Mouse (Mus musculus) heart, embryonic 14.5 days (tissue): Measurements from ENCODE around the gene Ly6g6d. TPM values are rescaled to one million over a fixed set of nuclear protein-coding genes. Genes with fewer than 3 reads are reported as not detected.

Experiments used
- ATAC-seq: fragments of 200-750 bp; cut with Nextera tagmentation; 2 replicates; pipeline ENCODE4 v1.8.0; 2017; ENCODE audit warnings: low read depth, moderate TSS enrichment; ENCODE audit not compliant: insufficient number of reproducible peaks, insufficient read depth, low FRiP score
- H3K27ac ChIP-seq, 2 experiments: fragments of 200-500 bp in 1 of 2; fragments of 300-500 bp in 1 of 2; sonication (generic) in 1 of 2; replicated peaks in 1 of 2; 2 replicates each; pipeline ENCODE4 v1.5.1; 2012 to 2014; ENCODE audit warnings: low read depth in 2 of 2, low read length in 2 of 2, control low read depth in 1 of 2, mild to moderate bottlenecking in 1 of 2, mixed read lengths in 1 of 2; ENCODE audit not compliant: control insufficient read depth in 1 of 2, insufficient read depth in 1 of 2
- H3K27me3 ChIP-seq: fragments of 300-500 bp; sonication (generic); 2 replicates; pipeline ENCODE4 v1.6.1; 2014; ENCODE audit warnings: mild to moderate bottlenecking, low read length, control low read depth; ENCODE audit not compliant: control insufficient read depth, insufficient read depth
- H3K36me3 ChIP-seq: fragments of 300-500 bp; sonication (generic); 2 replicates; pipeline ENCODE4 v1.6.1; 2014; ENCODE audit warnings: mild to moderate bottlenecking, control low read depth, low read length, mixed read lengths; ENCODE audit not compliant: control insufficient read depth, insufficient read depth
- H3K4me1 ChIP-seq, 2 experiments: fragments of 200-500 bp in 1 of 2; fragments of 300-500 bp in 1 of 2; sonication (generic) in 1 of 2; 2 replicates each; pipeline ENCODE4 v1.6.1; 2012 to 2014; ENCODE audit warnings: low read length in 2 of 2, control low read depth in 1 of 2, mixed read lengths in 1 of 2; ENCODE audit not compliant: control insufficient read depth in 2 of 2, insufficient read depth in 2 of 2
- H3K4me2 ChIP-seq: fragments of 300-500 bp; sonication (generic); 2 replicates; pipeline ENCODE4 v1.6.1; 2014; ENCODE audit warnings: mild to moderate bottlenecking, low read length
- H3K4me3 ChIP-seq, 2 experiments: fragments of 200-500 bp in 1 of 2; fragments of 300-500 bp in 1 of 2; sonication (generic) in 1 of 2; 2 replicates each; pipeline ENCODE4 v1.5.1; 2012 to 2014; ENCODE audit warnings: low read length in 2 of 2, mild to moderate bottlenecking in 2 of 2, control low read depth in 1 of 2, low read depth in 1 of 2, moderate library complexity in 1 of 2; ENCODE audit not compliant: control insufficient read depth in 1 of 2, insufficient read depth in 1 of 2
- H3K9ac ChIP-seq: fragments of 300-500 bp; sonication (generic); 2 replicates; pipeline ENCODE4 v1.6.1; 2014; ENCODE audit warnings: mild to moderate bottlenecking, low read length
- H3K9me3 ChIP-seq: fragments of 300-500 bp; sonication (generic); 2 replicates; pipeline ENCODE4 v1.6.1; 2016; ENCODE audit warnings: low read length, control low read depth; ENCODE audit not compliant: control insufficient read depth
- WGBS: fragments of 180-500 bp; shearing (Covaris S2); extraction: QIAGEN DNeasy Blood & Tissue Kit; methylation state at CpG from one replicate; pipeline ENCODE4 v1.1.7; 2014; 5-methylcytosine and 5-hydroxymethylcytosine counted together
- polyA plus RNA-seq: library from polyadenylated mRNA; unstranded; fragments of >200 nt; fragmentation: Nextera tagmentation; extraction: Ambion mirVana; gene quantifications from 2 replicates; pipeline ENCODE4 v1.2.1, GENCODE M21; 2014

Ly6g6d gene
- polyA plus RNA-seq, 1 experiment from 2014 or later, result 1.9 TPM

DNA sequence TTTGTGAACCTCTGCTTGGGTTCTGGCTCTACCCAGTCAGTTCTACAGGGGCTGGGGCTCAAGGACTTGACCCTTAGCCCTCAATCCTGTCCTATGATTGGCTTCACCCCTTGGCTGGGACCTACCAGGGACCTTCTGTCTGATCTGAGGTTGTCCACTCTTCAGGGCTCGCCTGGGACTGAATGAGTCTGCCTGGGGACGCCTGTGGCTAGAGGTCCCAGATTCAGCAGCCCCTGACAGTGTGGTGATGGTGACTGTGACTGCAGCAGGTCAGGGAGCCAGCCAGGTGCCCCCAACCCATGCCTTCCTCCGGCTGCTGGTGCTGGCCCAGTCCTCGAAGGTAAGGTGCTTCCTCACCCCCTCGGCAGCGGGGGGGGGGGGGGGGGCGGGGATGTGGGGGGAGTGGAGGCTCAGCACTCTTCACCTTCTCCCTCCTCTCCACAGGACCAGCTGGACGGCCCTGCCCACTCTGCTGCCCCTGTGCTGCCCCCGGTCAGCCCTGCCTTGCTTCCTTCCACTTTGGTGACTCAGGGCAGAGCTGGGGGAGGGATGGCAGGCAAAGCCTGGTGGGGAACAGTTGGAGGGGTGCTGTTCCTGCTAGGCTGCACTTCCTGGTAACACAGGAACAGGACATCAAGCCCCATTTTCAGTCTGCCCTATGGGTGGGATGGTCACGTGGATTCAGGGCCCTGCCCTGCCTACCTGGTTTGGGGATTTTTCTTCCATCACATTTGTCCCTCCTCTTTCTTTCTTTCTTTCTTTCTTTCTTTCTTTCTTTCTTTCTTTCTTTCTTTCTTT lies 53.0 kb downstream of the Ly6g6d start:
- no peak overlapping the region for H3K4me2 ChIP-seq
- peaks cover 25 to 37% of the 10 kb centered on the region in 2 experiments for H3K4me1 ChIP-seq

DNA sequence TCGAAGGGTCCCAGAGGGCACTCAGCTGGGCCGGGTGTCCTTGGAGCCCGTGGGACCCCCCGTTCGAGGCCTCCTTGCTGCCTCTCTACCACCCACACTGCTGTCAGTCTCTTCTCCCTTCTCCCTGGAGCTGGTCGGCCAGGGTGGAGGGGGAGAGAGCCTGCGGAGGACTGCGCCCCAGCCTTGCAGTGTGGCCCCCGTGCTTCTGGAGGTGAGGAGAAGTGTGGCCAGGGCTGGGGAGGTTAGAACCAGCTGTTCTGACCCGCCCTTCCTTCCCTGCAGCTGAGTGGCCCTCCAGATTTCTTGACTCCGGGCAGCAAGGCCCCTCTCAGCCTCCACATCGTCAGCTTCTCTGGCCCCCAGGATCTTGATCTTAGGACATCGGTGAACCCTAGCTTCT lies 53.6 kb downstream of the Ly6g6d start:
- Histone ChIP-seq H3K4me1 (peaks cover 25 to 34% of the 10 kb centered on the region in 2 experiments), H3K27me3 (no peaks in the 10 kb centered on the region), H3K9me3 (no peaks in the 10 kb centered on the region), H3K9ac (no peak overlapping the region), H3K4me3 (no peak overlapping the region), H3K27ac (no peak overlapping the region), H3K36me3 (no peaks in the 10 kb centered on the region), H3K4me2 (no peak overlapping the region)
- no peak for ATAC-seq
- 56% methylated on average over 13 of the region's 13 CpGs for WGBS

More for the DNA sequence above, 53.0 kb downstream of the Ly6g6d start:
- Histone ChIP-seq H3K9ac (no peak overlapping the region), H3K9me3 (no peaks in the 10 kb centered on the region), H3K4me3 (no peak overlapping the region), H3K36me3 (no peaks in the 10 kb centered on the region), H3K27me3 (no peaks in the 10 kb centered on the region), H3K27ac (no peak overlapping the region)
- WGBS, result 65% methylated on average over 5 of the region's 10 CpGs
- ATAC-seq, result no peak

DNA sequence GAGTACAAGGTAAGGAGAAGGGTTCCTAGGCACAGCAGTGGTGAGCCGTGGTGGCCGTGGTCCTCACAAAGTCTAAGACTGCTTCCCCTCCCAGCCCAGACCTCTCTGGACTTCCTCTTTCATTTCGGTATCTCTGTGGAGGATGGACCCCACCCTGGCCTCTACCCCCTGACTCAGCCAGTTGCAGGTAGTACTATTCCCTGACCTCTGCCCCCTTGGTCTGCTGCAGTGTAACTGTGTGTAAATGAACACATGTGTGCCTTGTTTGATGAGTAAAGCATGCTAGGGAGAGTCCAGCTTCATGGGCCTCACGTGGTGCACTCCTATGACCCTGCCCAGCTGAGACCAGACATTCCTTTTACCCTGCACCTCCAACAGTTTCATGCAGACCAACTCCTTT lies 54.1 kb downstream of the Ly6g6d start:
- H3K4me2 ChIP-seq, result no peak overlapping the region
- H3K9ac ChIP-seq, result no peak overlapping the region
- no peaks in the 10 kb centered on the region for H3K36me3 ChIP-seq
- no peak for ATAC-seq
- H3K27ac ChIP-seq, result no peak overlapping the region
- no peak overlapping the region for H3K4me3 ChIP-seq
- no peaks in the 10 kb centered on the region for H3K27me3 ChIP-seq
- no peaks in the 10 kb centered on the region for H3K9me3 ChIP-seq
- H3K4me1 ChIP-seq, result peaks cover 25 to 34% of the 10 kb centered on the region in 2 experiments
- WGBS, result 68% methylated on average over 4 of the region's 4 CpGs

DNA sequence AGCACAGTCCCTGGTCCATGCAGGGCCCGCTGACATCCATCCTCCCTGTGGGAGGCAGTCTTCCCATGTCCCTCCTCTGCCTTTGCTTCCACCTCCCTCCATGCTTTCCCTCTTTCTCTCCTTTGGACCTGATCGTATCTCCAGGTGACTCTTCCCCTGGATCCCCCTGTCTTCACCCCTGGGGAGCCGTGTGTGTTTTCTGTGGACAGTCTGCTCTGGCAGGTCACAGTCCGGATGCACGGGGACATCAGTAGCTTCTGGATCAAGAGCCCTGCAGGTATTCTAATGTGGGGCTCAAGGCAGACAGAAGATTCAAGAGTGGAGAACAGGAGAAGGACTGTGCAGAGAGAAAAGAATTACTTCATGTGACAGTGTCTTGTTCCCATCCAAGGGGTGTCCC lies 54.6 kb downstream of the Ly6g6d start:
- no peak overlapping the region for H3K4me2 ChIP-seq
- no peaks in the 10 kb centered on the region for H3K36me3 ChIP-seq
- no peak overlapping the region for H3K4me3 ChIP-seq
- no peaks in the 10 kb centered on the region for H3K9me3 ChIP-seq
- H3K4me1 ChIP-seq, result peaks cover 23 to 34% of the 10 kb centered on the region in 2 experiments
- ATAC-seq, result no peak
- H3K27ac ChIP-seq, result no peak overlapping the region
- 0 out of 2 replicates have a peak overlapping the region, but pooled peaks have one; percentile 5 for H3K9ac ChIP-seq
- 78% methylated on average over 5 of the region's 5 CpGs for WGBS
- H3K27me3 ChIP-seq, result no peaks in the 10 kb centered on the region

DNA sequence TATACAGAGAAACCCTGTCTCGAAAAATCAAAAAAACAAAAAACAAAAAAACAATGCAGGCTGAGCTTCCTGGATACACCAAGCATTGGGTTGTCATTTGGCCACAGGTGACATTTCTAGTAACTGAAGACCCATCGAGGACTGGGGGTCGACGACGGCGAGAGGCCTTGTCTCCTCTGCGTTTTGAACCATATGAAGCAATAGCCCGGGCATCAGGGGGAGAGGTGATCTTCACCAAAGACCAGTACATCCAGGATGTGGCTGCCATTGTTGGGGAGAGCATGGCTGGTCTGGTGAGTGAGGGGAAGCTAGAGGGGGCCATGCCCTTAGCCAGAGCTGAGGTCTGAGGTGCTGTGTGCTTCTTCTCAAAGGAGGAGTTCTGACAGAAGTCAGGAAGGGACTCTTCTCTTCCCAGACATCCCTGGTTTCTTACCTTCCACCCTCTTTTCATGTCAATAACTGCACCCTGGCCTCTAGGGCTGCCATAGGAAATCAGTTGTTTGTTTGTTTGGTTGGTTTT lies 55.3 kb downstream of the Ly6g6d start:
- no peaks in the 10 kb centered on the region for H3K27me3 ChIP-seq
- WGBS, result 88% methylated on average over 8 of the region's 8 CpGs
- ATAC-seq, result no peak

DNA sequence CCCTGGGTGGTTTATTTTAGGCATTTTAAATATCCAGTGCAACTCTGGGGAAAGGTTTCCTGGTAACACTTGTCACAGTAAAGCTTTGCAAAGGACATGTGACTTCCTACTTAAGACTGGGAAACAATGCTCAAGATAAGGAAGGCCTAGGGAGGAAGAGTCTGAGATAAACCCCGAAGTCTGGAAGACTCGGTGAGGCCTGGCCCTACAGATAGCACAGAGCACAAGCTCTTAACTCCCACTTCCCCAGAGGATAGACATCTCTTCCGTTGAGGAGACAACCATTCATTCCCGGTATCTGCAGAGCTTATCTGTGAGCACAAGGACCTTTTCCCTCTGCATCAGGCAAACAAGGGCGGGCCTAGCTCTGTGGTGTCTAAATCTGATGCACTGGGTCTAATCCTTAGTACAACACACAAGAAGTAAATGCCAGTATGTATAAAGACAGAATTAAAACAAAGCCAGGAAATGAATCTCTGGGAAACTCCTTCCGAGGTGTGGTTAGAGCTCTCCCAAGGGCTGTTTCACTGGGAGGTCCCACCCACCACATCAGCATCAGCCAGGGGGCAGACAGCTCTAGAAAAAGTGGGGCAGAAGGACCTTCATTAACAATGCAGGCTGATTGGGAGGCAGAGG lies 55.9 kb downstream of the Ly6g6d start:
- no peaks in the 10 kb centered on the region for H3K36me3 ChIP-seq
- peak overlapping the region; percentile 73 to 78 for H3K27ac ChIP-seq
- 16% methylated on average over 6 of the region's 6 CpGs for WGBS
- H3K4me1 ChIP-seq, result peaks cover 19 to 25% of the 10 kb centered on the region in 2 experiments
- no peaks in the 10 kb centered on the region for H3K27me3 ChIP-seq
- no peak overlapping the region for H3K4me3 ChIP-seq
- H3K9ac ChIP-seq, result 0 out of 2 replicates have a peak overlapping the region, but pooled peaks have one; percentile 7
- peak overlapping the region; percentile 26 for H3K4me2 ChIP-seq
- no peaks in the 10 kb centered on the region for H3K9me3 ChIP-seq
- ATAC-seq, result peak; percentile 78

More for the DNA sequence above, 55.3 kb downstream of the Ly6g6d start:
- Histone ChIP-seq H3K4me2 (no peak overlapping the region), H3K9me3 (no peaks in the 10 kb centered on the region), H3K4me3 (no peak overlapping the region), H3K36me3 (no peaks in the 10 kb centered on the region), H3K27ac (peak overlapping the region; percentile 57 to 78), H3K4me1 (peaks cover 23 to 30% of the 10 kb centered on the region in 2 experiments), H3K9ac (no peak overlapping the region)
